Mouse (Mus musculus): ENCODE measurements at regions not wholly inside any gene's neighbourhood (a gene's known extent, or its start where the extent isn't known, plus 50 kb on each side); places are given as distances from the start of the nearest gene placed in this dataset.

DNA sequence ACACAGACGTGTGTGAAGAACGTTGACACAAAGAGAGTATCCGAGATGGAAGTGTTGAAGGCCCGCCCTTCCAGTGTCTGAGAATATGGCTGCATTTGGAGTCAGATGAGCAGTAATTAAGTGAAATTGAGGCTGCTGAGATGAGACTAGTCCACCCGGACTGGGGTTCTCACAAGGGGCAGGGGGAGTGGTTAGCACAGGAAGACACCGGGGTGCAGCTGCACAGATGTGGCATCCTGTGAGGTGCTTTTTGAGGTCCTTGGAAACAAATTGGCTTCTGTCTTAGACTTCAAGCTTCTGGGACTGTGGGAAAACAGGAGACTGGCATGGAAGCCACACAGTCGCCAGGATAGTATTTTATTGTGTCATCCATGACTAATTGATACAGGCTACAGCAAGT is 320.0 kb upstream of the Gm5148 start:
- TF ChIP-seq CTCF (IDR thresholded peaks at IDR 0.05; ENCODE audit: insufficient read depth, low read depth, low read length) (no peak), POLR2A (IDR thresholded peaks at IDR 0.05; ENCODE audit: insufficient read depth, low read depth, low read length) (no peak)
